Mouse (Mus musculus) skeletal muscle tissue, adult 2 months (tissue): ENCODE results near the gene Pex6.
A peak's percentile ranks its signal among the peaks of the same experiment; 100 is the strongest.

Experiments used
- DNase-seq: peaks from one replicate; pipeline ENCODE4 v3.0.0-alpha.2; 2012; ENCODE audit warnings: low read depth, low spot score

Gene Pex6

GRCm38 (mm10) chr17:46699912-46700311 lies 11.4 kb upstream of the Pex6 start:
- no peak for DNase-seq

- no peak for DNase-seq
Observed at GRCm38 (mm10) chr17:46701489-46701888, 9.8 kb upstream of the Pex6 start.

- no peak for DNase-seq
Observed at GRCm38 (mm10) chr17:46702100-46702499, 9.2 kb upstream of the Pex6 start.

- DNase-seq, result no peak
Observed at GRCm38 (mm10) chr17:46702506-46702905, 8.8 kb upstream of the Pex6 start.

- DNase-seq, result no peak
Observed at GRCm38 (mm10) chr17:46703971-46704886, 7.0 kb upstream of the Pex6 start.

GRCm38 (mm10) chr17:46704887-46705835 lies 6.1 kb upstream of the Pex6 start, which contains the start of gene Ppp2r5d:
Gene Ppp2r5d, minus strand, starts transcription at chr17:46705111.
- peak; percentile 96 for DNase-seq

- DNase-seq, result no peak
Observed at GRCm38 (mm10) chr17:46706375-46707089, 4.7 kb upstream of the Pex6 start.

GRCm38 (mm10) chr17:46711612-46712271 lies 479 bp downstream of the Pex6 start:
- DNase-seq, result peak; percentile 39

GRCm38 (mm10) chr17:46712442-46712841 lies 1.2 kb downstream of the Pex6 start:
- no peak for DNase-seq

- DNase-seq, result no peak
Observed at GRCm38 (mm10) chr17:46713849-46714248, 2.6 kb downstream of the Pex6 start.

- DNase-seq, result no peak
Observed at GRCm38 (mm10) chr17:46714756-46715481, 3.7 kb downstream of the Pex6 start.

GRCm38 (mm10) chr17:46721077-46721476 lies 9.8 kb downstream of the Pex6 start:
- DNase-seq, result no peak

GRCm38 (mm10) chr17:46724477-46725084 lies 13.3 kb downstream of the Pex6 start:
- no peak for DNase-seq

GRCm38 (mm10) chr17:46725273-46725672 lies 14.0 kb downstream of the Pex6 start:
- peak; percentile 31 for DNase-seq

GRCm38 (mm10) chr17:46725731-46726645 lies 14.7 kb downstream of the Pex6 start:
- no peak for DNase-seq

- DNase-seq, result no peak
Observed at GRCm38 (mm10) chr17:46727271-46727670, 16.0 kb downstream of the Pex6 start.

- no peak for DNase-seq
Observed at GRCm38 (mm10) chr17:46728021-46728420, 16.8 kb downstream of the Pex6 start.

GRCm38 (mm10) chr17:46728496-46728895 lies 17.2 kb downstream of the Pex6 start:
- no peak for DNase-seq

GRCm38 (mm10) chr17:46728904-46729318 lies 17.6 kb downstream of the Pex6 start, which contains the start of gene Gnmt:
Gene Gnmt, minus strand, starts transcription at chr17:46729168.
- no peak for DNase-seq
